Mouse (Mus musculus) heart, adult 2 months (tissue): Measurements from ENCODE around the gene Gal3st1. TPM values are rescaled to one million over a fixed set of nuclear protein-coding genes. Genes with fewer than 3 reads are reported as not detected.
"Not testable (repeated sequence)": the region's sequence is repeated elsewhere in the genome, so short reads cannot be mapped to it uniquely, and the experiment has no call there.

Source experiments
- DNase-seq, 2 experiments: peaks; one replicate each; pipeline ENCODE4 v3.0.0; 2021
- H3K27ac ChIP-seq: fragments of 200-600 bp; 2 replicates; pipeline ENCODE4 v1.8.1; 2022
- H3K27me3 ChIP-seq: fragments of 200-500 bp; 2 replicates; pipeline ENCODE4 v1.6.1; 2012; ENCODE audit warnings: mild to moderate bottlenecking, low read length, inconsistent platforms, mixed read lengths; ENCODE audit not compliant: control insufficient read depth, insufficient read depth
- H3K36me3 ChIP-seq: fragments of 200-500 bp; 2 replicates; pipeline ENCODE4 v1.6.1; 2012; ENCODE audit warnings: low read length, inconsistent platforms; ENCODE audit not compliant: control insufficient read depth, insufficient read depth
- H3K4me1 ChIP-seq: fragments of 200-500 bp; 2 replicates; pipeline ENCODE4 v1.6.1; 2011; ENCODE audit warnings: low read length; ENCODE audit not compliant: control insufficient read depth, insufficient read depth
- H3K4me3 ChIP-seq: fragments of 200-600 bp; 2 replicates; pipeline ENCODE4 v1.8.1; 2022
- H3K79me2 ChIP-seq: fragments of 200-500 bp; replicated peaks from 2 replicates; pipeline ENCODE4 v1.6.1; 2012; ENCODE audit warnings: mild to moderate bottlenecking, inconsistent platforms, low read length, moderate library complexity, mixed read lengths; ENCODE audit not compliant: control insufficient read depth, insufficient read depth
- H3K9ac ChIP-seq: fragments of 200-500 bp; 2 replicates; pipeline ENCODE4 v1.6.1; 2012; ENCODE audit warnings: low read depth, mild to moderate bottlenecking, control low read depth, inconsistent platforms, low read length, mixed read lengths
- CTCF ChIP-seq: fragments of 200-600 bp; IDR thresholded peaks from 2 replicates; pipeline ENCODE4 v1.8.1; 2022; ENCODE audit warnings: antibody characterized with exemption, mild to moderate bottlenecking, moderate library complexity
- EP300 ChIP-seq: fragments of 200-500 bp; IDR thresholded peaks from 2 replicates; pipeline ENCODE4 v1.6.1; 2011; ENCODE audit warnings: low read depth, low read length, control low read depth; ENCODE audit not compliant: insufficient read depth
- POLR2A ChIP-seq: fragments of 200-500 bp; IDR thresholded peaks from 2 replicates; pipeline ENCODE4 v1.6.1; 2011; ENCODE audit warnings: mild to moderate bottlenecking, low read depth, low read length, control low read depth; ENCODE audit not compliant: insufficient read depth
- WGBS: fragments of 180-500 bp; shearing (Covaris S2); methylation state at CpG from one replicate; pipeline ENCODE4 v1.1.7; 2018; 5-methylcytosine and 5-hydroxymethylcytosine counted together
- intact Hi-C: fragments of 180-260 bp; cut with DNase I; formaldehyde crosslinking; loops from one replicate; pipeline ENCODE4 v1.15.1; 2025
- polyA plus RNA-seq: library from polyadenylated mRNA; depleted of rRNA; stranded (reverse); fragments of >200 nt; gene quantifications from 2 replicates; pipeline ENCODE4 v1.2.3, GENCODE M21; 2012
- total RNA-seq, 2 experiments: library from RNA; stranded (reverse); gene quantifications; 2 replicates each; pipeline ENCODE4 v1.2.3; 2021

The Gal3st1 gene
- total and polyA plus RNA-seq, 3 experiments: 0.18 to 1.1 (median 0.21) TPM

DNA sequence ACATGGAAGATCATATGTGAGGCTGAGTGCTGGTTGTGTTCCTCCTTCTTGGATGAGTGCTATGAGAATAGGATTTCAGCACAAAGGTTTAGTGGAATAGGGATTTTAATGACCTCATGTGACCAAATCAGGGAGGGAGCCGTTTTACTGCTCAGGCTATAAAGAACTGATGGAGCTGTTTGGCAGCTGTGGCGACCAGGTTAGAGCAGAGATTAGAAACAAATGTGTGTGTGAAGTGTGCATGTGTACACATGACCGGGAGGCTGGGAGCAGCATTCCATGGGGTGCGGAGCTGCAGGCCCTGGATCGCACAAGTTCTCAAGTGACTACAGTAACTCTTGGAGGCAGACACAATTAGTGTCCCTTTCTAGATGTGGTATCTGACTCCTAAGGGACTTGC is 16.1 kb downstream of the Gal3st1 start:
- DNase-seq: no peak
- Histone ChIP-seq H3K36me3 (no peaks in the 10 kb centered on the region), H3K27ac (no peak overlapping the region), H3K4me1 (no peaks in the 10 kb centered on the region), H3K27me3 (peaks cover 10% of the 10 kb centered on the region; the same call in 1 of the 2 replicates), H3K9ac (no peak overlapping the region), H3K79me2 (no peaks in the 10 kb centered on the region), H3K4me3 (no peak overlapping the region)
- TF ChIP-seq EP300 (no peak), CTCF (no peak), POLR2A (no peak)
- intact Hi-C loops: no loop called here
- WGBS: 80% methylated on average over 5 of the region's 5 CpGs

DNA sequence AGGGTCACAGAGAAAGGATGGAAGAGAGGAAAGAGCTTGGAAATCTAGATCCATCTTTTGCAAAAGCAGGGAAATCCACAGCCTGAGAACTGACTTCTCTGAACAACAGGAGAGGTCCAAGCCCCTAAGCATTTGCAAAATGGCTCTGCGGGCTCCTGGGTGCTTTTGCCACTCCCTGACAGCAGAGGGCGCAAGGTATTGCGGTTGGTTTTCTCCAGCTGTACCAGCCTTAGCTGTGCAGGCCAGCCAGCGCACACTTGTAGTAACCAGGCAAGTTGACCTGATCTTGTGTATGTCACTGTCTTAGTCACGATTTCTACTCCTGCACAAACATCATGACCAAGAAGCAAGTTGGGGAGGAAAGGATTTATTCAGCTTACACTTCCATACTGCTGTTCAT is 18.2 kb downstream of the Gal3st1 start:
- DNase-seq: peak; percentile 40 to 67
- WGBS: 7% methylated on average over 5 of the region's 5 CpGs
- intact Hi-C loops: loop anchor here (1.0 kb wide), 1 partner anchor 82 kb away; no protein-coding TSS in a partner anchor
- Histone ChIP-seq H3K27me3 (peaks cover 10% of the 10 kb centered on the region; the same call in 1 of the 2 replicates), H3K79me2 (no peaks in the 10 kb centered on the region), H3K4me1 (no peaks in the 10 kb centered on the region), H3K4me3 (no peak overlapping the region), H3K9ac (no peak overlapping the region), H3K36me3 (no peaks in the 10 kb centered on the region), H3K27ac (no peak overlapping the region)
- TF ChIP-seq CTCF (peak; percentile 87), EP300 (peak; percentile 50; the same call in 1 of the 2 replicates), POLR2A (no peak)

- H3K4me3 ChIP-seq: no peak overlapping the region
- peaks cover 3% of the 10 kb centered on the region; the same call in 1 of the 2 replicates for H3K4me1 ChIP-seq
- H3K27me3 ChIP-seq: no peaks in the 10 kb centered on the region
- no peak for TF ChIP-seq POLR2A
- no peak for TF ChIP-seq CTCF
- TF ChIP-seq EP300: no peak
- H3K27ac ChIP-seq: no peak overlapping the region
- no peaks in the 10 kb centered on the region for H3K36me3 ChIP-seq
- WGBS: 43% methylated on average over 5 of the region's 5 CpGs
- H3K79me2 ChIP-seq: no peaks in the 10 kb centered on the region
- no peak overlapping the region for H3K9ac ChIP-seq
- intact Hi-C loops: no loop called here
- no peak for DNase-seq
Observed at GRCm38 (mm10) chr11:4005220-4005805, 21.9 kb downstream of the Gal3st1 start.

GRCm38 (mm10) chr11:4006462-4006861 is 23.0 kb downstream of the Gal3st1 start:
- Histone ChIP-seq H3K4me3 (no peak overlapping the region), H3K9ac (no peak overlapping the region), H3K79me2 (no peaks in the 10 kb centered on the region), H3K27ac (no peak overlapping the region), H3K36me3 (no peaks in the 10 kb centered on the region), H3K27me3 (no peaks in the 10 kb centered on the region), H3K4me1 (peaks cover 3% of the 10 kb centered on the region; the same call in 1 of the 2 replicates)
- DNase-seq: no peak
- TF ChIP-seq EP300: no peak
- no peak for TF ChIP-seq POLR2A
- TF ChIP-seq CTCF: peak; percentile 37
- intact Hi-C loops: no loop called here
- 90% methylated on average over 3 of the region's 3 CpGs for WGBS

DNA sequence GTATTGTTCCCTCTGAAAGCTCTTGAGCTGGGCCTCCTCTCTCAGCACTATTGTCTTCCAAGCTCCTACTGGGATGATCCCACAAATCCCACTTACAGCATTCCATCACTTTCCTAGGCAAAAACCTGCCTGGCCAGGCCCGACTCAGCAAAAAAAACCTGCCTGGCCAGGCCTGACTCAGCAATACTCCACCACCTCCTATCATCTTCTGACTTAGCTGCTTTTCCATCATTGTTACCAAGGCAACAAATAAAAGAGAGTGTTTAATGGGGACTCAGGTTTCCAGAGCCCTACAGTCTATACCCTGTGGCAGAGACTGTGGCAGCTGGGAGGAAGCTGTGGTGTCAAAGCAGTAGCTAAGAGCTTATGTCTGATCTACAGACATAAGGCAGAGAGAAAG is 29.2 kb downstream of the Gal3st1 start:
- H3K79me2 ChIP-seq: no peaks in the 10 kb centered on the region
- no peak overlapping the region for H3K9ac ChIP-seq
- H3K4me1 ChIP-seq: no peaks in the 10 kb centered on the region
- no peaks in the 10 kb centered on the region for H3K27me3 ChIP-seq
- 73% methylated on average over 1 of the region's 1 CpGs for WGBS
- no peak overlapping the region for H3K27ac ChIP-seq
- no peaks in the 10 kb centered on the region for H3K36me3 ChIP-seq
- no peak for DNase-seq
- intact Hi-C loops: no loop called here
- H3K4me3 ChIP-seq: no peak overlapping the region
- TF ChIP-seq POLR2A: no peak

DNA sequence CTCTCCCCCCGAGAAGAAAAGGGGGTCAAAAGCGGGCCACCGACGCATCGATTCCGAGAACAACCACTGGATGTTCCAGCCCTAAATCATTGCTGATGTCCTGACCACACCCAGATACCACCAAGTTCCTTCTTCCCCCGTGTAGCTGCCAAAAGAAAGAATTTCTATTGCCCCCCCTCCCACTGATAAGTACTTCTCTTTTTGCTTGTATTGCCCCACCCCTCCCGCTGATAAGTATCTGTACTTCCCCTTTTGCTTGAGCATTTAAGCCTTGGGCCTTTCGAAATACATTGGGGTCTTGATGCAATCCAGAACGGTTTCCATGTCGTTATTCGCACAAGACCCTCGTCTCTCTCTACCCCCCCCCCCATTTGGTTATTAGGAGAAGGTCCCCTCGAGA is 32.4 kb downstream of the Gal3st1 start:
- DNase-seq, H3K9ac ChIP-seq, H3K27ac ChIP-seq, H3K79me2 ChIP-seq, H3K36me3 ChIP-seq, H3K4me3 ChIP-seq, intact Hi-C loops, H3K4me1 ChIP-seq, H3K27me3 ChIP-seq: not testable (repeated sequence)
- WGBS: 81% methylated on average over 14 of the region's 14 CpGs

- H3K79me2 ChIP-seq, H3K9ac ChIP-seq, H3K27me3 ChIP-seq, H3K36me3 ChIP-seq, intact Hi-C loops, DNase-seq, H3K4me1 ChIP-seq, H3K4me3 ChIP-seq, H3K27ac ChIP-seq: not testable (repeated sequence)
- WGBS: 85% methylated on average over 13 of the region's 13 CpGs
Observed at GRCm38 (mm10) chr11:4022111-4022510, 38.7 kb downstream of the Gal3st1 start.
